Mouse (Mus musculus) E14TG2a.4 (cell line): Measurements from ENCODE around the gene Snx4.

ENCODE experiments used
- CTCF ChIP-seq: conservative IDR thresholded peaks from 2 replicates; pipeline ENCODE4 v1.5.1; 2014; ENCODE audit warnings: low read length
- NANOG ChIP-seq: IDR thresholded peaks from 2 replicates; pipeline ENCODE4 v1.6.1; 2014; ENCODE audit warnings: borderline replicate concordance, low read length, mixed read lengths
- POU5F1 ChIP-seq: IDR thresholded peaks from 2 replicates; pipeline ENCODE4 v1.6.1; 2014; ENCODE audit warnings: low read length, borderline replicate concordance

DNA sequence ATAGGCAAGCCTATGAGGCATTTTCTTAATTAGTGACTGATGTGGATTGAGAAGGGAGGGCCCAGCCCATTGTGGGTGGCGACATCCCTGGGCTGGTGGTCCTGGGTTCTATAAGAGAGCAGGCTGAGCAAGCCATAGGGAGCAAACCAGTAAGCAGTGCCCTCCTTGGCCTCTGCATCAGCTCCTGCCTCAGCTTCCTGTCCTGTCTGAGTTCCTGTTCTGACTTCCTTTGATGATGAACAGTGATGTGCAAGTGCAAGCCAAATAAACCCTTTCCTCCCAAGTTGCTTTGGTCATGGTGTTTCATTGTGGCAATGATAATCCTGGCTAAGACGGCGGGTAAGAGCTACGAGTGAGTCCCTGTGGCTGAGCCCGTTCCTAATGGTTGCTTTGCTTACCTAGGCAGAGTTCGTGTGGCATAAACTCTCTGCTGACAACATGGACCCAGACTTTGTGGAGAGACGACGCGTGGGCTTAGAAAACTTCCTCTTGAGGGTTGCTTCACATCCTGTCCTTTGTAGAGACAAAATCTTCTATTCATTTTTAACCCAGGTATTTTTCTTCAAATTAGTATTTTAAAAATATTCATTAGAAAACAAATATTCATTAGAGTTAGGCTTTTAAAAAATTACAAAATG, 16.5 kb downstream of the Snx4 start:
- TF ChIP-seq CTCF: no peak
- TF ChIP-seq POU5F1: no peak
- TF ChIP-seq NANOG: no peak
